Mouse (Mus musculus) heart, adult 8-10 months (tissue): ENCODE results near the gene Ppp1r15b. TPM values are rescaled to one million over a fixed set of nuclear protein-coding genes. Genes with fewer than 3 reads are reported as not detected.

Experiments used
- DNase-seq: peaks from one replicate; pipeline ENCODE4 v3.0.0; 2022; ENCODE audit warnings: low spot score
- total RNA-seq, 4 experiments: library from RNA; stranded (reverse); gene quantifications; 2 replicates each; pipeline ENCODE4 v1.2.4; 2022

Gene Ppp1r15b
- total RNA-seq, 4 experiments from 2014 or later, result 20.8 to 24.3 (median 21.7) TPM

GRCm38 (mm10) chr1:133188719-133189118, 57.8 kb downstream of the Ppp1r15b start:
- DNase-seq, result no peak

Other genes starting within 250 kb of the Ppp1r15b start
- 10 to 100 TPM; 19.5 to 30.7 (median 22.6) TPM for gene Mdm4, start 100.6 kb upstream of the Ppp1r15b start, total RNA-seq
- gene Pik3c2b, start 85.5 kb upstream of the Ppp1r15b start, total RNA-seq, result 10 to 100 TPM; 19.2 to 20.8 (median 19.9) TPM
- gene Plekha6, start 33.1 kb downstream of the Ppp1r15b start, total RNA-seq, result 10 to 100 TPM; 55.8 to 74.3 (median 66.5) TPM
- not detected for gene Golt1a, start 178.7 kb downstream of the Ppp1r15b start, total RNA-seq
- gene Kiss1, start 190.7 kb downstream of the Ppp1r15b start, total RNA-seq, result not detected
- under 1 TPM in 1 of 4 experiments, not detected in 3; 0.19 TPM for gene Ren1, start 219.4 kb downstream of the Ppp1r15b start, total RNA-seq
- under 1 TPM; 0.16 to 0.69 (median 0.33) TPM for gene Etnk2, start 232.4 kb downstream of the Ppp1r15b start, total RNA-seq